Mouse (Mus musculus): ENCODE measurements around the gene Trim71. TPM values are rescaled to one million over a fixed set of nuclear protein-coding genes. Genes with fewer than 3 reads are reported as not detected.

The Trim71 gene
- total RNA-seq, 1 experiment: 141 TPM

GRCm38 (mm10) chr9:114528680-114529048 is 35.5 kb downstream of the Trim71 start:
- H3K36me3 ChIP-seq (ENCODE audit: control insufficient read depth, insufficient read depth, low read length, poor library complexity, severe bottlenecking): peaks cover 22% of the 10 kb centered on the region
- H3K4me1 ChIP-seq (ENCODE audit: control insufficient read depth in 2 of 2, insufficient read depth in 2 of 2, low read length in 2 of 2, poor library complexity in 1 of 2): peaks cover 11 to 25% of the 10 kb centered on the region in 2 experiments
- DNase-seq (ENCODE audit: low read depth, low spot score): no peak
- peak overlapping the region; percentile 5 to 47; a peak in 3 of 4 replicates for H3K4me3 ChIP-seq (ENCODE audit: insufficient read depth in 1 of 2, low read depth in 1 of 2, low read length in 2 of 2, poor library complexity in 1 of 2, severe bottlenecking in 1 of 2)
- TF ChIP-seq HCFC1 (IDR thresholded peaks at IDR 0.05; ENCODE audit: borderline replicate concordance, insufficient read depth, low read length) (no peak), ZNF384 (IDR thresholded peaks at IDR 0.05; ENCODE audit: low read depth, low read length) (no peak), ZC3H11A (IDR thresholded peaks at IDR 0.05; ENCODE audit: borderline replicate concordance, low read depth, low read length) (no peak), MAFK (IDR thresholded peaks at IDR 0.05; ENCODE audit: insufficient read depth, low read depth, low read length) (no peak), CHD2 (IDR thresholded peaks at IDR 0.05; ENCODE audit: low read depth, low read length) (no peak)
- H3K9me3 ChIP-seq (ENCODE audit: control insufficient read depth, insufficient read depth, low read depth, low read length): no peaks in the 10 kb centered on the region
- peak overlapping the region; percentile 99 for H3K27ac ChIP-seq (ENCODE audit: insufficient read depth, low read depth, low read length, poor library complexity, severe bottlenecking)
- H3K9ac ChIP-seq (ENCODE audit: insufficient read depth, low read depth, low read length, poor library complexity, severe bottlenecking): peak overlapping the region; percentile 68
- in situ Hi-C loops (cut with MboI; ENCODE audit: low sequenced_read_pairs in 2 of 2, unreplicated experiment in 2 of 2): no loop called here

- Histone ChIP-seq H3K9me3 (ENCODE audit: control insufficient read depth, insufficient read depth, low read depth, low read length) (no peaks in the 10 kb centered on the region), H3K9ac (ENCODE audit: insufficient read depth, low read depth, low read length, poor library complexity, severe bottlenecking) (peak overlapping the region; percentile 68), H3K4me1 (ENCODE audit: control insufficient read depth in 2 of 2, insufficient read depth in 2 of 2, low read length in 2 of 2, poor library complexity in 1 of 2) (peaks cover 10 to 26% of the 10 kb centered on the region in 2 experiments), H3K27ac (ENCODE audit: insufficient read depth, low read depth, low read length, poor library complexity, severe bottlenecking) (peak overlapping the region; percentile 99), H3K36me3 (ENCODE audit: control insufficient read depth, insufficient read depth, low read length, poor library complexity, severe bottlenecking) (peaks cover 24% of the 10 kb centered on the region), H3K4me3 (ENCODE audit: insufficient read depth in 1 of 2, low read depth in 1 of 2, low read length in 2 of 2, poor library complexity in 1 of 2, severe bottlenecking in 1 of 2) (peak overlapping the region; percentile 49 to 55)
- TF ChIP-seq CHD2 (IDR thresholded peaks at IDR 0.05; ENCODE audit: low read depth, low read length): peak; percentile 84
- no peak for TF ChIP-seq ZNF384 (IDR thresholded peaks at IDR 0.05; ENCODE audit: low read depth, low read length)
- TF ChIP-seq ZC3H11A (IDR thresholded peaks at IDR 0.05; ENCODE audit: borderline replicate concordance, low read depth, low read length): no peak
- peak; percentile 44; the same call in 1 of the 2 replicates for TF ChIP-seq HCFC1 (IDR thresholded peaks at IDR 0.05; ENCODE audit: borderline replicate concordance, insufficient read depth, low read length)
- peak; percentile 94 for DNase-seq (ENCODE audit: low read depth, low spot score)
- in situ Hi-C loops (cut with MboI; ENCODE audit: low sequenced_read_pairs in 2 of 2, unreplicated experiment in 2 of 2): no loop called here
Observed at GRCm38 (mm10) chr9:114527992-114528679, 36.0 kb downstream of the Trim71 start.

- Histone ChIP-seq H3K9ac (ENCODE audit: insufficient read depth, low read depth, low read length, poor library complexity, severe bottlenecking) (peak overlapping the region; percentile 54; the same call in 1 of the 2 replicates), H3K36me3 (ENCODE audit: control insufficient read depth, insufficient read depth, low read length, poor library complexity, severe bottlenecking) (peaks cover 25% of the 10 kb centered on the region), H3K9me3 (ENCODE audit: control insufficient read depth, insufficient read depth, low read depth, low read length) (no peaks in the 10 kb centered on the region), H3K4me1 (ENCODE audit: control insufficient read depth in 2 of 2, insufficient read depth in 2 of 2, low read length in 2 of 2, poor library complexity in 1 of 2) (peaks cover 5 to 30% of the 10 kb centered on the region in 2 experiments), H3K4me3 (ENCODE audit: insufficient read depth in 1 of 2, low read depth in 1 of 2, low read length in 2 of 2, poor library complexity in 1 of 2, severe bottlenecking in 1 of 2) (peak overlapping the region; percentile 55 to 64), H3K27ac (ENCODE audit: insufficient read depth, low read depth, low read length, poor library complexity, severe bottlenecking) (peak overlapping the region; percentile 94)
- no peak for DNase-seq (ENCODE audit: low read depth, low spot score)
- TF ChIP-seq CHD2 (IDR thresholded peaks at IDR 0.05; ENCODE audit: low read depth, low read length) (no peak), ZNF384 (IDR thresholded peaks at IDR 0.05; ENCODE audit: low read depth, low read length) (no peak), ZC3H11A (IDR thresholded peaks at IDR 0.05; ENCODE audit: borderline replicate concordance, low read depth, low read length) (no peak), MAFK (IDR thresholded peaks at IDR 0.05; ENCODE audit: insufficient read depth, low read depth, low read length) (no peak), HCFC1 (IDR thresholded peaks at IDR 0.05; ENCODE audit: borderline replicate concordance, insufficient read depth, low read length) (peak; percentile 59; the same call in 1 of the 2 replicates)
- in situ Hi-C loops (cut with MboI; ENCODE audit: low sequenced_read_pairs in 2 of 2, unreplicated experiment in 2 of 2): no loop called here
Observed at GRCm38 (mm10) chr9:114527085-114527484, 37.1 kb downstream of the Trim71 start.

GRCm38 (mm10) chr9:114526581-114526980 is 37.6 kb downstream of the Trim71 start:
- Histone ChIP-seq H3K9me3 (ENCODE audit: control insufficient read depth, insufficient read depth, low read depth, low read length) (no peaks in the 10 kb centered on the region), H3K27ac (ENCODE audit: insufficient read depth, low read depth, low read length, poor library complexity, severe bottlenecking) (peak overlapping the region; percentile 94), H3K4me1 (ENCODE audit: control insufficient read depth in 2 of 2, insufficient read depth in 2 of 2, low read length in 2 of 2, poor library complexity in 1 of 2) (peaks cover 5 to 31% of the 10 kb centered on the region in 2 experiments), H3K36me3 (ENCODE audit: control insufficient read depth, insufficient read depth, low read length, poor library complexity, severe bottlenecking) (peaks cover 29% of the 10 kb centered on the region), H3K9ac (ENCODE audit: insufficient read depth, low read depth, low read length, poor library complexity, severe bottlenecking) (peak overlapping the region; percentile 54; the same call in 1 of the 2 replicates), H3K4me3 (ENCODE audit: insufficient read depth in 1 of 2, low read depth in 1 of 2, low read length in 2 of 2, poor library complexity in 1 of 2, severe bottlenecking in 1 of 2) (peak overlapping the region; percentile 55 to 64)
- in situ Hi-C loops (cut with MboI; ENCODE audit: low sequenced_read_pairs in 2 of 2, unreplicated experiment in 2 of 2): no loop called here
- DNase-seq (ENCODE audit: low read depth, low spot score): no peak
- TF ChIP-seq ZNF384 (IDR thresholded peaks at IDR 0.05; ENCODE audit: low read depth, low read length): no peak

Measured in ES-E14 (cell line).